Mouse (Mus musculus) CD4-positive helper T cell, adult 2 months (primary cell): ENCODE measurements around the gene Tbc1d14.

Experiments used
- DNase-seq: peaks from one replicate; pipeline ENCODE4 v3.0.0-alpha.2; 2012; ENCODE audit warnings: low read depth, missing footprints, low spot score

Gene Tbc1d14

DNA sequence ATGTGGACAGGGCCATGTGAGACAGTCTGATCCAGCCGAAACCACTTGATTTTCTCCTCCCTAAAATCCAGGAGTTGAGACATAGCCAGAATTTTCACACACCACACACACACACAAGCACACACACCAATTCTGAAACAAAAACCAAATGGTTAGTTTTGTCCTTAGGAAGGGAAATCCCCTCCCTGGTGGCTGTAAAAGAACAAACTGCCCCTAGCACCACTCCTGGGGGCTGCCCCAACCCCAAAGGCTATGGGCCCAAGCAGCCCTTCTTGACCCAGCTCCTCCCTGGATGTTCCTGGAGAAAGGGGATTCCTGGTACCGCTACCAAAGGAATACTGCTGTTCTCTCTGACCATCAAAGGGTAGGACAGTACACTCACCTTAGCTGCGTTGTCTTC is 16.6 kb downstream of the Tbc1d14 start:
- DNase-seq = no peak

DNA sequence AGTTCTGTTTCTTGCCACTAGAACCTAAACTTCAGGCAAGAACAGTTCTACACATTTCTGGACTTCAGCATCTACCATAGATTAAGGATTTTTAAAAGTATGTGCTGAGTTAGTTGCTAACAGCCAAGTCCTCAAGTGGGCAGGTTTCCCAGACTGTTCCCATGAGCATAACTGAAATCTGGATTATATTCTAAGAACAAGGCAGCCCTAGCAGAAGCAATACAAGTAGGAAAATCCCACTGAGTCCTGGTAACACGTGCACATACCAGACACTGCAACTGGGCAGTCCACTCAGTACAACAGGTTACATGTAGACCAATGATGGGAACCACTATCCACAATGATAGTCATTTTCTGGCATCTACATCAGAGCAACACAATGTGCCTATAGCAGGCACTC is 17.3 kb downstream of the Tbc1d14 start:
- no peak for DNase-seq

DNA sequence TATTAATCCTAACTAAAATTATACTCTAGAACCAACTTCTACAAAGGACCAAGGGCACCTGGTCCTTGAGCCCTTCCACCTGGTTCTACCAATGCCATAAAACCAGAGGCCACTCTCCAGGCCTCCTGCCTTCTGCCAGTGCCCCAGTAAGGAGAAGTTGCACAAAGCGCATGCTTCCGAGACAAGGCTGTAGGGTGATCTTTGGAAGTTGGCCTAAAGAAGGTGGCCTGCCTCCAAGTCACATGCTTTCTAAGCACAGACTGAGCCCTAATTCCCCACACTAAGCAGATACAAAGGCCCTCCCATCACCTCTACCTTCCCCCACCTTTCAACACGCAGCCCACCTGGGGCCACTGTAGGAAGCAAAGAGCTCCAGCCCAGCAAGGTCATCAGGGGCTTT is 17.8 kb downstream of the Tbc1d14 start:
- DNase-seq = no peak

DNA sequence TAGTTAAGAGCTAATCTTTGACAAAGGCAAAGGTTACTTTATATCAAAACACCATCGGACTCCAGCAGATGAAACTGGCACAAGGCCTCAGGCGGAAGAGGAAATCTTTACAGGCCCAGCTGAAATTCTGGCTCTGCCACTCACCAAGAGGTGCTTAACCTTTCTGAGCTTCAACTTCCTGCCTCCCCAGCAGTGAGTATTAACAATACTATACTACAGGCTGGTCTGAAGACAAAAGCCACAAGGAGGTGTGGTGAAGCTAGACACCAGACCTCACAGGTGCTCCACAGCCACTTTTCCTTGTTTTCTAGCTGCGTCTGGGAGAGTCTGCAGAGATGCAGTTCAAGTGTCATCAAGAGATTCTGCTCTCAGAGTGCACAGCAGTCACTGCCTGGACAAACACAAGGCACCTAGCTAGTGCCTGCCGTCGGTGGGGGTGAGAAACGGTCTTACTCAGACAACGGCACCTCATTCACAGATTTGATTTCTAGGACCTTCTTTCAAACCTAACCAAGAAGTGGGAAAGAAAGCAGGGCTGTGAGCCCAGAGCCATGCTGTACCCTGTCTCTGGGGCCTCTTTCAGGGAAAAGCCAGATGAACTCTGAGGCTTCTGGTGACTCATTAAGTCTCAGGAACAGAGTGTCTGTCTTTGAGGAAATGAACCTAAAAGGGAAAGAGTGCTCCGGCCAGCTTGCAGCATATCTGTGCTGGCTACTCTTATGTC is 18.8 kb downstream of the Tbc1d14 start:
- DNase-seq = peak; percentile 56

DNA sequence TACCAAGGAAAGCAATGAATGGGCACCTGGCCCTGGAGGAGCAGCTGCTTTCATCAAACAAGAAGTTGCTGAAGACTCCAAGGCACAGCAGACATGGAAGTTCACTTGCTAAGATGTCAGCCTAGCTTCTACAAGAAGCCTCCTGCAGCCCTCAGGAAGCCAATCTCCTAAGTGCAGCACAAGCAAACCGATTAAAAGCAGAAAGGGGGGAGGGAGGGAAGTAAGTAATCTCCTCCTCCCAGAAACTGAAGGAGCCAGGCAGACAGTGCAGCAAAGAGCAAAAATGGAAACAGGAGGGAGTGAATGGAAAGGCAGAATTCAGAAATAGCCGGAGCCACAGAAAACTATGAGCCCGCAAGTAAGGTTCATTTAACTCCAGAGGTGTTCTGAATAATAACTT is 19.7 kb downstream of the Tbc1d14 start:
- no peak for DNase-seq

DNA sequence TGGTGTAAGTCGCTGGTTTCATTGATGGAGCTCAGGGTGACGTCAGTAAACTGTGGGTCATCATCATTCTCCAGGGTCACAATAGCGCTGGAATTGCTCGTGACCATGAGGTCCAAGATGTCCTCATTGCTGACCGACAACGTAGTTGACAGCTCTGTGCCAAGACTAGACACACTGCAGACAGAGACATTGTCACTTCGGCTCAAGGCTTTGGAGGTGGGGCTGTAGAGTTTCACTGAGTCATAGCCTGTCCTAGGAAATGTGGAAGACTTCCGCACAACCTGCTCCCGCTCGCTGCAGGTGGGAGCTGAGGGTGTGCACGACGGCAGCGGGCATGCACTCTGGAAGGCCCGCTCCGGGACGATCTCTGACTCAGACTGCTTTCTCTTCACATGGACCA is 21.7 kb downstream of the Tbc1d14 start:
- DNase-seq = no peak

DNA sequence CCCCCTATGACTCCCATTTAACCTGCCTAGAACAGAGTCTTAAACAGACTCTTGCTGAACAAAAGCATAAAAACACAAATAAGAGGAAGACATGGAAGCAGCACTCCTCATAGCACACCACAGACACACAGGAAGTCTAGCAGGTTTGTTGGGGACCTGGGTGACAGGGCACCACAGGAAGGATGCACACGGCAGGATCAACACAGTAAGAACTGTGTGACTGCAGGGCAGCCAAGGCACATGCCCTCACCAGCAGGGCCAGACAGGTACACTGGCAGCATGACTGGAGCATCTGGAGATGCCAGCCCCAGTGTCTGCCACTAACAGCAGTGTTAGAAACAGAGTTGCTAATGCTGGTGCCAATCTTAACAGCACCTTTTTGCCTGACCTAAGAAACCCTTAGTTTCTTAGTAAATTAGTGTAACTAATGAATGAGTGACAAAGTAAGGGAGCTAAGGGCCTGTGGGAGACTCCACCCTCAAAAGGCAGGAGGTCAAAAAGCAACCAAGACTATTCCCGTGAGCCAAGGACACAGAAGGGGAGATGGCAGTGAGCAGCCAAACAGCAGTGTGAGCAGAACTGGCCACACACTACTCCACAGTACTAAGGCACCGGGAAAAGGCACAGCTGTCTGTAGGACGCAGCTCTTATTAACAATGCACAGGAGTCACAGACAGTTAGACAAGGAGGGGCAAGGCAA is 22.4 kb downstream of the Tbc1d14 start:
- DNase-seq = peak; percentile 36

DNA sequence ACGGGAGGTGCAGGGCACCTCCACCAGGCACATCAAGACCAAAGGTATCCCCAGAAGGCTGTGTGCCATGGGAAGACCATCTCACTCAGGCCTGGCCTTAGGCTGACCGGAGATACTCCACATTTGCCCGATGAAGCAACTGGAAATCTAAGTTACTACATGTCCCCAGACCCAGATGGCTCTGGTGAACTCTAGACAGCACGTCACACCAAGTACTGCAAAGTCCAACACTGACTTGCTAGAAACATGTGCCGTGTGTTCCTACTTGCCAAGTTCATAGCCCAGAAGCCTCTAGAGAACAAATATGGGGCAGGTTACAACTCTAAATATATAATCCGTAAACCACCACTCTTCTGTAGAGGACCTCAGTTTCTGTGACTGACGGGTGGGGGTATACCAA is 23.0 kb downstream of the Tbc1d14 start:
- DNase-seq = no peak

DNA sequence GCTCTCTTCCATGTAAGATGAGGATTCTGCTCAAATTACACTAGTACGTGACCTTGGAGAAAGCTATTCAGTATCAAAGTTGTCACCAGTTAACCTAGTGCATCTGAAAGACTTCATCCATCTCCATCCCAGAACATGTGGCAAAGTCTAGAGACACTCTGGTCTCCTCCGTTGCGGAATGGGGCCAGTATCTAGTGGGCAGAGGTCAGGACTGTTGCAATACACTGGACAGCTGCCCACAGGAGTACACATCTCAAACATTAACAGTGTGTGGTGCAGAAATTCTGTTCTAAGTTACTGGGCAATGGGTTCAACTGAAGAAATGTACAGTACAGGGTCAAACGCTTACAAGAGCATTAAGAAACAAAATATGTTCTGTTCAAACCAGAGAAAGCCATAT is 25.0 kb downstream of the Tbc1d14 start:
- DNase-seq = no peak

DNA sequence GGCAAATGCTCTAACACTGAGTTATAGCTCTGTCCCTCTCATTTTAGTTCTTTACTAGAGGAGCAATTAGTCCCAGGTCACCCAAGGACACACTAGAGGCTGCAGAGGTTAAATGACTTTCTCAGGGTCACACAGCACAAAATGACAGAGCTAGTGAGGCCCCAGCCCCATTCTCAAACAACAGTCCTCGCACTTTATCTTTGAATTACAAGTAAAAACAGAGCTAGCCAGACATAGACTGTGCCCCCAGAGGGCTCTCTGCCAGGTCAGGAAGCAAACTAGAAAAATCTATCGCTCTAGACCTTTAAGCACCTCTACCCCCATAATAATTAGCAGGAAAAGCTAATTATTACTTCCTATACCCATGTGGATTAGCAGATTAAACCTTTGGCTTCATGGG is 25.4 kb downstream of the Tbc1d14 start:
- DNase-seq = no peak

DNA sequence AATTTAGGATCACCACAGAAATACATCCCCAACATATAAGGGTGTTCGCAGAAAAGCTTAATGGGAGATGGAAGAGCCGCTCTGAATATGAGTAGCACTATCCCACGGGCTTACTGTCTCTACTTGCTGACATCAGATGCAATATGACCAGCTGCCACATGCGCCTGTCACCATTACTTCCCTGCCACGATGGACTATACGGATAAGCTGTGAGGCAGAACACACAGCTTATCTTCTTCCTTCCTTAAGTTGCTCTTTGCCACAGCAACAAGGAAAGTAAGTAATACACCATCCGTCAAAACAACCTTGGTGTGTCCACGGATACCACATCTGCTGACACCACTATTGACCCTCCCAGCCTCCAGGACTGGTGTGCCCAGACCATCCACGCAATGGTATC is 28.5 kb downstream of the Tbc1d14 start:
- DNase-seq = no peak

DNA sequence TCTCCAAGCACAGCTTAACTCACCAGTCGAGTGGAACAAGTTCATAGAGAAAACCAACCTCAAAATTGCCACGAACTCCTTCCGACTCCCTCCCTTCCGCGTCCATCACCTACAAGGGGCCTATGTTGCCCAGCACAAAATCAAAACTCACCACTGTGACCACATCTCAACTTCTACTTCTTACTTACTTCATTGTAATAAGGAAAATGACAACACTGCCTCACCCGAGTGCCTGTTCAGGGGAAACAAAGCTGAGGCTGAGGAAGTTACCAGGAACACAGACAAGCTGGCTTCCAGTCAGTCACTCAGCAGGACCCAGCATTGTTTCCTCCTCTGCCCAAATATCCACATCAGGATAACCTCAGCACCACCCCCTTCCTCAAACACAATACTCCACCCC is 29.3 kb downstream of the Tbc1d14 start:
- no peak for DNase-seq

DNA sequence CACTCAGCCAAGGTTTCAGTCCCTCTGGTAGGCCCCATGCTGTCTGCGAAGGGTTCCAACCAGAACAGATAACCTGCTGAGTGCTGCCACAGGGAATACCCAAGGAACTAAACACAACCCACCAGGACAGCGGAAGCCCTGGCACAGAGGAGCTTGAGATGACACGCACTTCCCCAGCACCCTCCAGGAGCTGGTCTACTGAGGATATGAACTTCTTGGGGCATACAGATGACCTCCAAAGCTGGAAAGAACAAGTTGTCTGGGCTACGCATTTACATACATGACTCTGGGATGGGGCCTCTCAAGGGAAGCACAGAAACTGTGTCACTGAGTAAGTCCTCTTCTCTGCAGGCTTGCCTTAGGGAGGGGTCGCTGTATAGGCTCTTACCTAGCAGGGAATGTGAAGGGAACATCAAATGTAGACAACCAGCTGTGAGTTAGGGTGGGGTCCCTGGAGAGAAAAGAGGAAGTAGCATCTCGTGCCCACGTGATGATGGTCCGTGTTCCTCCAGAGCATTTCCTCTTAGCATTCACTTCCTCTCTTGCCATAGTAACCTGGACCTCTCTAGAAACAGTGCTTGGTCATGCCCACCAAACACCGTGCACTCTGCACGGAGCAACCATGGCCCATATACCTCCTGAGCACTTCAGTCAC is 30.2 kb downstream of the Tbc1d14 start:
- DNase-seq = no peak

DNA sequence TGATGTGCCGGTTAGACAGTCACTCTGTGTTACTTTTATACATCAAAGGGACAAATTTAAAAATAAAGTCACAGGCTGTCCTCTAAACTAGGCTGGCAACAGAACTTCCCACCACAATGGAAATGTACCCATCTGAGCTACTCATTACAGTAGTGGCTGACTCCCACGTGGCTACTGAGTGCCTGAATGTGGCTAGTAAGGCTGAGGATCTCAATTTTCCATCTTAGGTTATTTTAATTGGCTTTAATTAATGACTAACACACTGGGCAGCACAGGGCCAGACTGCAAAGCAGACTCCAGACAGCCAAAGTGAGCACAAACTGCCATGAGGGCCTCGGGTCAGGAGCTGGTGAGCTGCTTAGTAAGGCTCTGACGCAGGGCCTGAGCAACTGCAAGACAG is 31.6 kb downstream of the Tbc1d14 start:
- peak; percentile 45 for DNase-seq

DNA sequence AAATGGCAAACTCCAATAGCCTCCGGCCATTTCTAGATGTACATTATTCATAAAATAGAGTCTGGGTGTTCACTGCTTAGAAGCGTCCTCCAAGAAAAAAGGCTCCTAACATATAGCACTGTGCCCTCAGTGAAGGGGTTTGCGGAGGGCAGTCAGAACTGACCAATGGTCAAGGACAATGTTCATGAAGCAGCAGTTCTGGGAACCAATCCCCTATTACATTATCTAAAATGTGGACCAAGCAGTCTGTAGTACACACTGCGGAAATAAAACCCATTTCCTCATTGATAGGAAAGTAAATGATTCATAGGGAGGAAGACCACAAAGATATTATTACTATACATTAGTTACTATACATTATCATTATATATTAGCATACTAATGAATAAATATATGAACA is 32.6 kb downstream of the Tbc1d14 start:
- DNase-seq = no peak

DNA sequence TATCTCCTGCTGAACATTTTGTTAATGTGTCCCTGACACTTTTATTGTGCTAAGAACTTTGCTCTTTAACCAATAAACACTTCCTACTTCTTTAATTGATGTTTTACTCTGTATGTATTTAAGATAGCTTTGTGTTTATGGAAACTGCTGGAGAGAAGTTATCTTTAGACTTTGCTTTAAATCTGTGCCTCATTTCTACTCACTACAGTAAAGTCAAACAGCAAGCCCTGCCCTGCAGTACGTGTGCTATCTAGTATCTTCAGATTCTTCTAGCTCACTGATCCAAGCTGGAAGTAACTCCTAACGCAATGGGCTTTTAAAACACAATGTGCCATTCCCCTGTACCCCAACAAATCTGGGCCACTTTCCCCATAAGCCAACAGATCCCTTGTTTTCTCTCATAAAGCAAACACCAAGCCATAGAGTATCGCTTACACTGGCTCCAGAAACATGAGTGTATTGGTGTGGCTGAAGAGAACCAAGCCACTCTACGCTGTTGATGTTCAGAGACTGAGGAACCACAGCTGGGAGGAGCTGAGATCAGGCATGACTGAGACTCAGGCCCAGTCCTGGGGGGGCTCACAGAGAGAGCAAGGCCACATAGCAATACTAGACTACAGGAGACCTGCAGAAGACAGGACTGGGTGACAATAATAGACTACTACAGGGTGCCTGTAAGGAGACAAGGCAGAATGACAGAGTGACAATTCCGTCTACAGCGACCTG is 33.4 kb downstream of the Tbc1d14 start:
- no peak for DNase-seq

DNA sequence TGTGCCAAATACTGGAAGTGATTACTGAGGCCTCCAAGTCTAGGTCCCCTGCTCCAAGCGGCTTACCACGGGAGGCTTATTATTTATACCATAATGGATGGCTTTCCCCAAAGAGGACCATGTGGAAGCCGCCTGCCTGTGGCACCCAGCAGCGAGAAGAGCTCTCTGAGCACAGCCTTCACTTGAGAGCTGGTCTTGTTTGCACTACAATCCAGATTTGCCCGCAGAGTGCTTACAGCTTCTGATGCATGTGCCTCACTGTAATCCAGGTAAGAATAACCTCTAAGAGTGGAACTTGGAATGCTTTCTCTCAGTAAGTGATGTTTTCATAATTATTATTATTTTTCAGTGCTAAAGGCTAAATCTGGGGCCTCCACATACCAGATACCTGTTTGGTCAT is 34.0 kb downstream of the Tbc1d14 start:
- DNase-seq = no peak

DNA sequence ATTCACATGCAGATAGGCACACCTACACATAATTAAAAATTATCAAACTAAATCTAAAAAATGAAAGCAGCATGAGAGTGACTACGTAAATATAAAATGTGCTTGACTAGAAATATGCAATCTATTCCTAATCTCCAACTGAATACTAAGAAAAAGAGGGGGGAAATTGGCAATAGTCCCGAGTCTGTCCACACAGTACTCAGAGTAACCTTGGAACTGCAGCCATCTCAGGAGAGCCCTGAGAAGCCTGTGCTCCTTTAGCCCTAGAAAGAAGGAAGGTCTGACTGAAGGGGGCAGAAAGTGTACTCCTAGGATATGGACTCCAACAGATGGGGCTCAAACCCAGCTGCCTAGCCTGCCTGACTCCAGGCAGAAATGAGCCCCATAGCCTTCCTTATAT is 34.5 kb downstream of the Tbc1d14 start:
- DNase-seq = no peak

DNA sequence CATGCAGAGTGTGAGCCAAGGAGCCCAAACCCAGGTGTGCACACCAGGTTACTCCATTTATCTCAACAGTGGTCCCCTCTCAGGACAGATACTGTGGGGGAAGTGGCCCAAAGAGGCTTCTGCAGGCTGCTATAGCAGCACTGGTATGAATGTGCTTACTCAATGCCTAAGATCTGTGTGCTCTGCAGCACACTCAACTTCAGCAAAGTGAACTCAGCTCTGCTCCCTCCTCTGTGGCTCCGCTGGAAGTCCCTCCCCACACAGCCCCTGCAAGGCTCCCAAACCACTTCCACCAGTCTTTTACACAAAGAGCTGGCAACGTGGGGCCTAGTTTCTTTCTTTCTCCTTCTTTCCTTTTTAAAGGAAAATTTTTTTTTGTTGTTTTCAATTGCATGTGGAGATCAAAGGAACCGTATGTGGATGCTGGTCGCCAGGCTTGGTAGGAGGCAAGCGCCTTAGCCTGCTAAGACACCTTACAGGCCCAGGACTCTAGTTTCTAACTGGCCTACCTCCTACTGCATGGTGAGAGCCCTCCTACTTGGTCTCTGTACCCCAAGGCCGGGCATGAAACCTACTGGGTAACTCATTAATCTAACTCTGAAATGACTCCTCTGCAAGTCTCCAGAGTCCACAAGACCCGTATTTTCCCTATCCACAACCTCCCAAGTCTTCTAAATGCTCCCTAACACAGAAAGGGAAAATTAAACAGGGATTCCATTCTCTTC is 35.3 kb downstream of the Tbc1d14 start:
- peak; percentile 43 for DNase-seq

DNA sequence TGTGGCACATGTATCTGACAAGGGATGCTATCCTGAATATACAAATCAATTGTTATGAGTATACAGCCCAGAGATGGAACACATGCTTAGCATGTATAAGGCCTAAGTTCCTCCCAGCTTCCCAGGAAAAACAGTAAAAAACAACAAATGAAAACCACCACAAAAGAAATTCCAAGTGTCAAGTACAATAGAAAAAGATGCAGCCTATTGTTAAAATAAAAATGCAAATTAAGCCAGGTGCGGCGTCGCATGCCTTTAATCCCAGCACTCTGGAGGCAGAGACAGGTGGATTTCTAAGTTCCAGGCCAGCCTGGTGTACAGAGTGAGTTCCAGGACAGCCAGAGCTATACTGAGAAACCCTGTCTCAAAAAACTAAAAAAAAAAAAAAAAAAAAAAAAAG is 36.2 kb downstream of the Tbc1d14 start:
- DNase-seq = no peak

DNA sequence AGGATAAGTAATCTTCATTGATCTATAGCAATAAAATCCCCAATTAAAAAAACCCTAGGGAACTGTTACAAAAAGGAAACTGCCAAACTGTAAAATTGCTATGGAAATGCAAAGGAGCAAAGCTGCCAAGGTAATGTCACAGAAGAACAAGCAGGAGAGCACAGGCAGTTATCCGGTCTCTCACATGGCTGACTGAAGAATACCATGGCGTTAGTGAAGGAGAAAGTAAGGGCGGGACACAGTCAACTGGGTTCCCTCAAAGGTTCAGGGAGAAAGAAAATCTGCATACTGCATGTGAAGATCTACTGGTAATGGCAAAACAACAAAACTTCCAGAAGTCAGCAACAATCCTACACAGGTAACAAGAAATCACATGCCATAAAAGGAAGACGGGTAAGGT is 36.8 kb downstream of the Tbc1d14 start:
- DNase-seq = no peak

DNA sequence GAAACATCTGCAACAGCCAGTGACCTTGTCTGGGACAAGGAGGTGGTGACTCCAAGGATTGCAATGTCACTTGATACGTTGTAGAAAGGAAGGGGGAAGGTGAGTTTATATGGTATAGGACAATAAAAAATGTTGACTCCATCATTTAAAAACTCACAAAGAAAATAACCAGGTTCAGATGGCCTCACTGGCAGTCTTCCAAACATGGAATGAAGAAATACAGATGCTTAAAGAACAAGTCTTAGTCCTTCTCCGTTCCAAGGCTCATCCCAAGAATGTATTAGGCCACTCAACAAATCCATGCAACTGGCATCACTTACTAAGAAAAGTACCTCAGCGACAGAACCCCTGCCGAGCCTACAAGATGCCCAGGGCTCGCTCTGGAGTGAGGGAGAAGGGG is 38.6 kb downstream of the Tbc1d14 start:
- DNase-seq = no peak
